Mouse (Mus musculus): ENCODE data around the gene Acss1.

- TF ChIP-seq CTCF (IDR thresholded peaks at IDR 0.05; ENCODE audit: borderline replicate concordance, insufficient read depth, low read length) = no peak
- no peak for TF ChIP-seq POLR2A (IDR thresholded peaks at IDR 0.05; ENCODE audit: low read depth, low read length)
Observed at GRCm38 (mm10) chr2:150572463-150572862, 95.8 kb downstream of the Acss1 start.

All from embryonic fibroblast, embryonic 13.5 days (primary cell).